ENCODE assay signal across 8 mouse cellular contexts in genomic region chr17:14693048-14693993, GRCm38 (mm10). TPM values are rescaled to one million over a fixed set of nuclear protein-coding genes. Genes with fewer than 3 reads are reported as not detected.
DNase-seq lines count a peak whose midpoint lies in the region; ATAC-seq and TF ChIP-seq lines count a peak whose summit lies in the region.

No protein-coding gene starts in this region.

- no peaks in the 10 kb centered on the region for H3K9me3 ChIP-seq in lung, embryonic 15.5 days
- no peaks in the 10 kb centered on the region for H3K9me3 ChIP-seq in embryonic facial prominence, embryonic 12.5 days
- no peaks in the 10 kb centered on the region for H3K9me3 ChIP-seq in intestine, postnatal 0 days (ENCODE audit: control insufficient read depth)

- TF ChIP-seq CTCF in intestine, postnatal 0 days (IDR thresholded peaks at IDR 0.05; ENCODE audit: low read depth): no peak
- no peak for TF ChIP-seq CTCF in olfactory bulb, adult 2 months (IDR thresholded peaks at IDR 0.05; ENCODE audit: insufficient read depth, low read depth, low read length)
- no peak for TF ChIP-seq CTCF in lung, adult 2 months (IDR thresholded peaks at IDR 0.05; ENCODE audit: insufficient read depth, low read length)

- H3K4me2 ChIP-seq in lung, embryonic 15.5 days: peak overlapping the region; percentile 48
- peak overlapping the region; percentile 56 for H3K4me2 ChIP-seq in embryonic facial prominence, embryonic 12.5 days (replicated peaks)
- H3K4me2 ChIP-seq in intestine, postnatal 0 days (replicated peaks; ENCODE audit: low read depth): peak overlapping the region; percentile 51

- peak overlapping the region; percentile 61 for H3K27ac ChIP-seq in lung, embryonic 15.5 days
- H3K27ac ChIP-seq in embryonic facial prominence, embryonic 12.5 days: 0 out of 2 replicates have a peak overlapping the region, but pooled peaks have one; percentile 12
- H3K27ac ChIP-seq in intestine, postnatal 0 days (ENCODE audit: low read depth, low read length): 0 out of 2 replicates have a peak overlapping the region, but pooled peaks have one; percentile 46
- no peak overlapping the region for H3K27ac ChIP-seq in olfactory bulb, adult 2 months (ENCODE audit: insufficient read depth, low read depth, low read length)

- ATAC-seq in lung, embryonic 15.5 days (ENCODE audit: borderline replicate concordance, extremely low read depth, low FRiP score, low TSS enrichment): no peak
- no peak for ATAC-seq in embryonic facial prominence, embryonic 12.5 days (ENCODE audit: insufficient number of reproducible peaks, insufficient read depth, low FRiP score, low TSS enrichment)
- no peak for ATAC-seq in intestine, postnatal 0 days

- H3K36me3 ChIP-seq in lung, embryonic 15.5 days: peaks cover 4% of the 10 kb centered on the region; the same call in 1 of the 2 replicates
- peaks cover 6% of the 10 kb centered on the region; the same call in 1 of the 2 replicates for H3K36me3 ChIP-seq in embryonic facial prominence, embryonic 12.5 days
- H3K36me3 ChIP-seq in intestine, postnatal 0 days (ENCODE audit: control insufficient read depth, insufficient read depth): peaks cover 5% of the 10 kb centered on the region; the same call in 1 of the 2 replicates

- H3K4me3 ChIP-seq in lung, embryonic 15.5 days: peak overlapping the region; percentile 31
- H3K4me3 ChIP-seq in embryonic facial prominence, embryonic 12.5 days: peak overlapping the region; percentile 41
- peak overlapping the region; percentile 32 for H3K4me3 ChIP-seq in intestine, postnatal 0 days (ENCODE audit: low read depth, low read length)
- peak overlapping the region; percentile 25 for H3K4me3 ChIP-seq in olfactory bulb, adult 2 months (ENCODE audit: insufficient read depth, low read depth, low read length)
- no peak overlapping the region for H3K4me3 ChIP-seq in lung, adult 2 months (replicated peaks; ENCODE audit: extremely low read depth, low read depth, low read length)

- no peak for DNase-seq in lung, postnatal 10 days
- DNase-seq in testis, postnatal 10 days (ENCODE audit: low spot score): no peak
- no peak for DNase-seq in layer of hippocampus, adult 11-12 months (ENCODE audit: low spot score)
- DNase-seq in lung, adult 2 months: no peak

- no peaks in the 10 kb centered on the region for H3K27me3 ChIP-seq in lung, embryonic 15.5 days
- H3K27me3 ChIP-seq in embryonic facial prominence, embryonic 12.5 days: no peaks in the 10 kb centered on the region
- H3K27me3 ChIP-seq in intestine, postnatal 0 days (replicated peaks; ENCODE audit: control insufficient read depth, insufficient read depth, low read length): no peaks in the 10 kb centered on the region

- peaks cover 47% of the 10 kb centered on the region for H3K4me1 ChIP-seq in lung, embryonic 15.5 days
- H3K4me1 ChIP-seq in embryonic facial prominence, embryonic 12.5 days: peaks cover 16% of the 10 kb centered on the region
- no peaks in the 10 kb centered on the region for H3K4me1 ChIP-seq in intestine, postnatal 0 days (replicated peaks; ENCODE audit: control insufficient read depth, insufficient read depth, low read length)
- H3K4me1 ChIP-seq in olfactory bulb, adult 2 months (ENCODE audit: control insufficient read depth, insufficient read depth, low read length): peaks cover 8% of the 10 kb centered on the region
- H3K4me1 ChIP-seq in lung, adult 2 months (ENCODE audit: control insufficient read depth, insufficient read depth, low read length): no peaks in the 10 kb centered on the region; the same call in 1 of the 2 replicates

- TF ChIP-seq POLR2A in olfactory bulb, adult 2 months (IDR thresholded peaks at IDR 0.05; ENCODE audit: insufficient read depth, low read depth, low read length): no peak
- no peak for TF ChIP-seq POLR2A in lung, adult 2 months (IDR thresholded peaks at IDR 0.05; ENCODE audit: borderline replicate concordance, extremely low read depth, low read depth, low read length)

- 20% methylated on average over 9 of the region's 9 CpGs for WGBS in lung, embryonic 15.5 days
- 7% methylated on average over 9 of the region's 9 CpGs for WGBS in embryonic facial prominence, embryonic 12.5 days
- WGBS in intestine, postnatal 0 days: 28% methylated on average over 9 of the region's 9 CpGs
- 8% methylated on average over 9 of the region's 9 CpGs for WGBS in olfactory bulb, adult 2 months
- 24% methylated on average over 9 of the region's 9 CpGs for WGBS in lung, adult 2 months

- H3K9ac ChIP-seq in lung, embryonic 15.5 days: peak overlapping the region; percentile 20; the same call in 1 of the 2 replicates
- H3K9ac ChIP-seq in embryonic facial prominence, embryonic 12.5 days: peak overlapping the region; percentile 31
- H3K9ac ChIP-seq in intestine, postnatal 0 days (ENCODE audit: low read depth, low read length): 0 out of 2 replicates have a peak overlapping the region, but pooled peaks have one; percentile 26

RNA-seq across cellular contexts. Expression of gene Thbs2, which starts 0.7 kb away (rescaled TPM):
- 26.3 and 27.3 TPM in 2 replicates for polyA plus RNA-seq in lung, embryonic 15.5 days (2015; fragmentation: Nextera tagmentation; extraction: Ambion mirVana)
- polyA plus RNA-seq in embryonic facial prominence, embryonic 12.5 days (2016; fragmentation: Nextera tagmentation; extraction: Ambion mirVana): 12.8 and 15.7 TPM in 2 replicates
- polyA plus RNA-seq in intestine, postnatal 0 days (2015; fragmentation: Nextera tagmentation; extraction: Ambion mirVana): 20.5 and 20.9 TPM in 2 replicates
- not detected in 2 replicates for polyA plus RNA-seq in olfactory bulb, adult 2 months (2012; ENCODE audit: insufficient read depth, insufficient read length, low replicate concordance, missing spikeins)
- 2.3 and 3.5 TPM in 2 replicates for polyA plus RNA-seq in lung, adult 2 months (2012; rRNA removed)
